Mouse (Mus musculus): ENCODE results near the gene Il15.

Gene Il15

DNA sequence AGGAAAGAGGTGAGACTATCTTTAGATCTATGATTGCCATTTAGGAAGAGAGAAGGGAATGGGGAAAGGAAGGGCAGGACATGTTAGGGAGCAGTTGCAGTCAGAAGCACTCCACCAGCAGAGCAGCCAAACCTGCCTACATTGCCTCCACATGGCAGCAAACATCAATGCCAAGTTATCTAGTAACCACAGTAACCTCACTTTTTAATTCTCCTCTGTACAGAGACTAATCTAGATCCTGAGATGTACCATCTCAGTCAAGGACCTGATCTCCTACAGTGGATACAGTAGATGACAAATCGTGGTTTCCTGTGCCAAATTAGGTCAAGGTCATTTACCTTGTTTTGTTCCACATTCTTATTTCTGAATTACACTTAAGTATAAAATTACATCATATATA is 42.0 kb downstream of the Il15 start:
- no peak for DNase-seq (ENCODE audit: low spot score in 2 of 2)

DNA sequence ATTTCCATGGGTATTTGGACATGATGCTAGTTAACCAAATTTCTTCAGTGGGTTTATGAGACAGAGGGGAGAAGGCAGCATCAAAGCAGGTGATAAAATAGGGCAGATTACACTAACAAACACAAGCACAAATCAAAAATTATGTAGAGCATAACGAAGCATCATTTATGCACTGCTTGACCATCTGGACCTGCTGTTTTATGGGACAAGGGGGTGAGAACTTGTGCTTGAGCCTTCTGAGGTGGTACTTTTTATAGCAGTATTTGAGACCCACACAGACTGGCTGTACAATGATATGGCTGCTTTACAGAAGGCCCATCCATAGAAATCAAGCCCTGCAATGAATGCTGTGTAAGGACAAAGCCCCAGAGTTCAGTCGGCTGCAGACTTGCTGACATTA is 46.9 kb downstream of the Il15 start:
- DNase-seq (ENCODE audit: low spot score in 2 of 2) = no peak

DNA sequence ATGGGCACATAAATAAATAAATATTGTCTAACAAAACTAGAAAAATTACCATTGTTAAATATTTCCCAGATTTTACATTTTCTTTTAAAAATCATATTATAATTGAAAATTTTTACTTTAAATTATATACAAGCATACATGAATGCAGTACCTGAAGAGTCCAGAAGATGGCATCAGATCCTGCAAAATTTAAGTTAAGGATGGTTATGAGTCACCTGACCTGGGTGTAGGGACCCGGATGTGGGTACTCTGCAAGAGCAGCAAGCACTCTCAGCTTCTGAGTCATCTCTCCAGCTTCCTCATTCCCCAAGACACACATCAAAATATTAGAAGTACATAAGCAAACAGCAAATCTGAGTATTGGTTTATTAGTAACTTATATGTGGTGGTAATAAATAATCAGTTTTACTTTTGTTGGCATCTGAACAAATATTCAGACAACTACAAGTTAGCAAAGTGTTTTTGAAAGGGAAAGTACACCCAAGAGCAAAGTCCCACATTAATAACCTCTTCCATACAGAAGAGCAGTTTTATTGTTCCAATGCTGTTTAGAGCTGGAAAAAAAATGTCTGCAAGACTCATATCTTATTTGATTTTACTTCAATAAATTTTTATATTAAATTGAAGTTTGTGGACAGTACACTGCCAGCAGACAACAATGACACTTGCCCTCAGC is 51.6 kb downstream of the Il15 start:
- no peak for DNase-seq (ENCODE audit: low spot score in 2 of 2)

DNA sequence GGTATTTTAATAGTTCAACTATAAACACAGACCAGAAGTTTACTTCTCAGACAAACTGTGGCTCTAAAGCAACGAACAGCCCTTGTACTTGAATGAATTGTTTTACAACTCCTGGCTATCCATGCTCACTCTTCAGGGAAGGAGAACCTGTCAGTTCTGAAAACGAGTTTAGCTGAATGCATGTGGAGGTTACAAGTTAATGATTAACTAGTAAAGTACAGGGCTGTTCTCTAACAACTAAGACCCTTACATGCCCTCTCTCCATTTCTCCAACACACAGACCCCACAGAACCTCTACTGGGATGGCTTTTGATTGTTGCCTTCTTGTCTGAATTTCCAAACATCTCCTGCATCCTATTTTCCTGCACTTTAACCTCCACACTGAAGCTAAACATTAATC is 53.7 kb downstream of the Il15 start:
- DNase-seq (ENCODE audit: low spot score in 2 of 2) = no peak

DNA sequence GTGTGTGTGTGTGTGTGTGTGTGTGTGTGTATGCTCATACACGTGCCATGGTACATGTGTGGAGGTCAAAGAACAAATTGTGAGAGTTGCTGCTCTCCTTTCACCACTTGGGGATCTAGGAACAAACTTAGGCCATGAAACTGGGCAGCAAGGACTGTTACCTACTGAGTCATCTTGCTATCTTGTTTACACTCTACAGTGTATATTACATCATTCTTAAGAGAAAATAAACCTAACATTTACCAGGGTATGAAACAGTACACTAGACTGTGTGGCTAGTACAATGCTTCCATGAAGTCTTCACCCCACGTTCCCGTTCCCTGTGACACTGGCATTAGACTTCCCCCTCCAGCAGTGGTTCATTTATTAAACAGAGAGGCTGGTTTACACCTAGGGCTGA is 56.5 kb downstream of the Il15 start:
- DNase-seq (ENCODE audit: low spot score in 2 of 2) = no peak

DNA sequence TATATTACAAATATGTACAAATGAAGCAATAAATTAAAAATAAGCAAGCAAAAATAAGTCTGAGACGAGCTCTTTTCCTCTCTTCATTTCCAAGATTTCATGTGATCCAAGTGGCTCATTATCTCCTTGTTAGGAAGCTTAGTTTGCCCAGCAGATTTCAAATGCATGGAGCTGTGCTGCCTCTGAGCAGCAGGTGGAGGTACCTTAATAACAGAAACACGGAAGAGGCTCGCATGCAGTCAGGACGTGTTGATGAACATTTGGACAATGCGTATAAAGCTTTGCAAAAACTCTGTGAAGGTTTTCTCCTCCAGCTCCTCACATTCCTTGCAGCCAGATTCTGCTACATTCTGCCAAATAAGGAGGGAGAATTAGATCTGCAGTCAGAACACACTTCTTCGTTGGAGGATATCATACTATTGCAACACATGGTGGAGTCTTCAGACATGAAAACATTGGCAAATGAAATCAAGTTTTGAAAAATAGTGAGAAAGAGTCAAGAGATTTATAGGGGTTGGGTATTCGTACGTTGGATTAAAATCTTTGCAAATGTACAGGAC is 71.3 kb downstream of the Il15 start:
- no peak for DNase-seq (ENCODE audit: low spot score in 2 of 2)

DNA sequence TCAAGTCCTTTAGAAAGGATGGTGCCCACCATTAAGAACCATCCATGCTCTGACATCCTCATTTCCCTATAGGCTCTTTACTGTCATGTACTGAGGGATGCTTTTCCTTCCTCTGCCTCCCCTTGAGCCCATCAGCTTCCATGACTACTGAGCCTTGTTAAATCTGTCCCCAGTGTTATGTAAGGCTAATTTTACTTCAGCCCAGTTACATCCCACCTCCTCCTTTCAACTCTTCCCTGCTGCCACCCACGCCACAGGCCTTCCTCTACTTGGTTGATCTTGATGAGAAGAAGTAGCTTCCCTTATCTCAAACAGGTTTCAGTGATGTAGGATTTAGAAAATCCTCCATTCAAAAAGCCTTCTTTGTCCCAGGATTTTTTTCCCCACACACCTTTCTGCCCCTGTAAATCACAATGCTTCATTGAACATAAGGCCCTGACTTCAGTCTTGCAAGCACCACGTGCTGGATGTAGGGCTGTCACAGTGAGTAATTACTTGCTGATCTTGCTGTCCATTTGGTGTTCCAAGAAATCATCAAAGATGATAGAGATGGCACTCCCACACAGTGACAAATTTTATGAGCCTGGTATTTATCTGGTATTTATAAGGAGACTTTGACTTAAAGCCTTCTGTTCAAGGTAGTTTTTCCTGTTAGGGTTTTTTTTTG is 74.9 kb downstream of the Il15 start:
- no peak for DNase-seq (ENCODE audit: low spot score in 2 of 2)

DNA sequence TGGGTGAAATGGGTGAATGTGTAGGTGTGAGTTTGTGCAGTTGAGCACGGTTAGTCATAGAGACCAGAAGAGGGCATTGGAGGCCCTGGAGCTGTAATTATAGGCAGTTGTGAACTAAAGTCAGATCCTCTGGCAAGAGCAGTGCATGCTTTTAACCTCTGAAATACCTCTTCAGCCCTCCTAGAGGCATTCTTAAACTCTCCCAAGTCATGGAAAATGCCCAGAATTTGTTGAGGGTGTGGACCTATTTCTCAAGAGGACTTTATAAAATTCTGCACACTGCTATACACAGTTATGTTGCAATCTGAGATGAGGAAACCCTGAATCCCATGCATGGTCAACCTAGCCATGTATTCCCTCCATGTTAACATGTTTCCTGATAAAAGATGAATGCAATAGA is 77.0 kb downstream of the Il15 start:
- DNase-seq (ENCODE audit: low spot score in 2 of 2) = no peak

DNA sequence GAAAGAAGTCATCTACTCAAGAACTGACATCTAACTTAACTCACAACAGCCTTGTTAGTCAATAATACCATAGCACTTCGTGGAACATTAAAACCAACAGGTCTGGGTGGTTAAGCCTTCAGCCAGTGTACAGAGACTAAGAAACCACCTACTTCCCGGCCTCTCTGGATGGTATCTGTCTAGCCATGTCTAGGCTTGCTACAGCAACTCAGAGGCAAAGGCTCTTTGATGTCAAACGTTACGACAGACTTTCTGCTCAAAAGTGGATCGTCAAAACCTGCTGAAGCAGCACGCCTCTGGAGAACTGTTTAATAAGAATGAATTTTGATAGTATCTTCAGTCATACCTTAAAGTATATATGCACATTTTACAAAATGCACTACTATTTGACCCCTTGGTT is 77.4 kb downstream of the Il15 start:
- DNase-seq (ENCODE audit: low spot score in 2 of 2) = peak in 1 of 2 experiments; percentile 3

DNA sequence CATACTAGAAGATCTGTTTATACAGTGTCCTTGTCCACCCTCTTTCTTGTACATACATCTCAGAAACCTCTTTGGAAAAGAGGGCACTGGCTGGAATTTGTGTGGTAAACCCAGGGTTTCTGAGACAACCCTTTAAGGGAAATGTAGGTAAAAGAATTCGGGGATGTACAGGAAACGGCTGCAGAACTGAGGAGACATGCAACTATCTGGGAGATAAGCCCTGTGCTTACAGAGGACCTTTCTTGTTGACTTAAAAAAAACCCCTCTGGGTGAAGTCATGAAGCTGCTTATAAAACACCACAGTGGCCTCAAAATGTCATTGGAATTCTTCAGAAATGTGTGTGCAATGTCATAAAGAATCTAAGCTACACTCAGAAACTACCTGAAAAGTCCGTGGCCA is 85.6 kb downstream of the Il15 start:
- no peak for DNase-seq (ENCODE audit: low spot score in 2 of 2)

DNA sequence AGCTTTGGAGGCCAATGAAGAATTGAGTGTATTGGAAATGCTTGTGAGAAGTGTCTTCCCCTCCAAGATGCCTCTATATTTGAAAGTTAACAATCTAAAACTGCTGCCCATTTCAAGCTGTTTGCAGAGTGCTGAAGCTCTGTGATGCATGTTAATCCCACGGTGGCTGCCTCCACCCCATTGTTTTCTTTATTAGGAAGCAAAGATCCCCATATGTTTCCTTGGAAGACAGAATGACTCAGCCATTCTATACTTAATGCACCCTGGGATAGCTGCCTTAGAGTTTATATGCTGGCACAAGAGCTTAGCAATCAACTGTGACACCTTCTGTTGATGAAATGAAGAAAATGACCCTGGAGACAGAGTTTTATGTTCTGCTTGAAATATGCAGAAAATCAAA is 96.6 kb downstream of the Il15 start:
- no peak for DNase-seq (ENCODE audit: low spot score in 2 of 2)

DNA sequence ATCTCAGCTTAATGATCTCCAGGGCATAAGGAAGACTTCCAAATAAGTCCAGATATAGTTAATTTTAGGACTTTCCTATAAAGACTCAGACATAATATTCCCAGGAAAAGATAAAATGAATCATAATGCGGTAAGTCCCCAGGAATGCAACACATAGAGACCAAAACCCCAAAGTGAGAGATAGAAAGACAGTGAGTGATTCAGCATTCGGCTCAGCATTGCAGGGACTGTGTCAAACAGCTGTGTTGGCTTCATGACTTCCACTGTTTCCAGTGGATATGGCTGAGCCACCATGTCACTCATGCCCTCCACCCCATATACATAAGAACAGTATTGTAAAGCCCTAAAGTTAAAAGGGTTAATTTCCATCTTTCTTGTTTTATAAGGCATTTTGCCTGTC is 106.8 kb downstream of the Il15 start:
- DNase-seq (ENCODE audit: low spot score in 2 of 2) = no peak

DNA sequence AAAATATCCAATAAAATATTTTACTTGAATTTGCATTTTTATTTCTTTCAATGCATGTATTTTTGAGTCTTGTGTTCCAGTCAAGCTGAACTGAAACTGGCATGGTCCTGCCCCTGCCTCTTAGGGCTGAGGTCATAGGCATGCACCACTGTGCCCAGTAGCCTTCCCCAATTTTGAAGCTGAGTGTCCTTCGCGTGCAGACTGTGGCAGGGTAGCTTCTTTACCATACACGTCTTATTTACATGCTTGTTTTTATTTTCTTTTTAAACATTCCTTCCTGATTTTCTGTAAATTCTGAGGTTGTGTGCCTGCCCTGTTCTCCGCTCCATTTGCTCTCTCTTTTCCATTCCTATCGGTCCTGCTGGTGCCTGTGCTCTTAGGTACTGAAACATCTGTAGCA is 111.4 kb downstream of the Il15 start:
- DNase-seq (ENCODE audit: low spot score in 2 of 2) = no peak

DNA sequence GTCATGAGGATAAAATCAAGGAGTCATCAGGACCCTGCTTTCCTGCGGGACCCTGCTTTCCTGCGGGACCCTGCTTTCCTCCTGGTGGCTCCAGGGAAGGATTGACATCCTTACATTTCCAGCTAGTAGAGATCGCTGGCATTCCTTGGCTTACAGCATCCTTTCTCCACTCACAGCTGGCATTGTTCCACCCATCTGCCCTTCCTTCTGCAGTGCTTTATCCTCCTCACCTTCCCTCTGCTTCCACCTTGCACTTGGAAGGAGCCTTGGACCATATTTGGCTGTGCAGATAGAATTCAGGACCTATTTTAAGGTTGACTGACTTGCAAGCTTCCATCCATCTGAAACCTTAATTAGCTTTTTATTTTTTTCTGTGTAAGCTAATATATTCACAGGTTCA is 117.2 kb downstream of the Il15 start:
- no peak for DNase-seq (ENCODE audit: low spot score in 2 of 2)

DNA sequence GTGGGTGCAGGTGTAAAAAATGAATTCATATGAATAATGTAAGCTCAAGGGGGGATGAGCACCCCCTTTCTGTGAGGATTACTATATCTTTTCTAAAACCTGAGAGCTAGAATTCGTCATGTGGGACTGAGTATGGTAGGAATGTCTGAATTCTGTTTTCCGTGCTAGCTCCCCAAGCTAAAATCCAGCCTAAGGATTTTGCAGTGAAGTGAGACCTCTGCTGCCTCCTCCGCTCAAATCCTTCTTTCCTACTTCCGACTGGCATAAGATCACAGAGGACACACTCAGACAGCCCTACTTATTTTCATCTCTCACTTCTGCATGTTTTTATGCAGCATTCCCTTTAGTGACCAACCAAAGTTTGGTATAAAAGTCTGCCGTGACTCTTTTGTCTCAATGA is 121.0 kb downstream of the Il15 start:
- no peak for DNase-seq (ENCODE audit: low spot score in 2 of 2)

All from urinary bladder, postnatal 36 days (tissue).